Mouse (Mus musculus) kidney, postnatal 0 days (tissue): ENCODE data around the gene Ankrd10. TPM values are rescaled to one million over a fixed set of nuclear protein-coding genes. Genes with fewer than 3 reads are reported as not detected.
A peak's percentile ranks its signal among the peaks of the same experiment; 100 is the strongest.

ENCODE experiments used
- ATAC-seq: fragments of 200-750 bp; cut with Nextera tagmentation; replicated peaks from 2 replicates; pipeline ENCODE4 v1.8.0; 2017; ENCODE audit warnings: low read depth, moderate number of reproducible peaks, moderate TSS enrichment, moderate library complexity; ENCODE audit not compliant: low FRiP score
- DNase-seq: peaks from one replicate; pipeline ENCODE4 v3.0.0-alpha.2; 2016; ENCODE audit warnings: low spot score
- H3K27ac ChIP-seq: fragments of 300-500 bp; sonication (generic); 2 replicates; pipeline ENCODE4 v1.5.1; 2014; ENCODE audit warnings: mild to moderate bottlenecking
- H3K27me3 ChIP-seq: fragments of 300-500 bp; sonication (generic); 2 replicates; pipeline ENCODE4 v1.6.1; 2014; ENCODE audit warnings: low read length, mixed read lengths; ENCODE audit not compliant: insufficient read depth
- H3K36me3 ChIP-seq: fragments of 300-500 bp; sonication (generic); 2 replicates; pipeline ENCODE4 v1.6.1; 2014; ENCODE audit warnings: low read length, mixed read lengths; ENCODE audit not compliant: insufficient read depth
- H3K4me1 ChIP-seq: fragments of 300-500 bp; sonication (generic); replicated peaks from 2 replicates; pipeline ENCODE4 v1.6.1; 2014; ENCODE audit warnings: antibody characterized with exemption, low read length, mixed read lengths; ENCODE audit not compliant: insufficient read depth
- H3K4me2 ChIP-seq: fragments of 300-500 bp; sonication (generic); 2 replicates; pipeline ENCODE4 v1.6.1; 2014; ENCODE audit warnings: mild to moderate bottlenecking, low read length, moderate library complexity, mixed read lengths
- H3K4me3 ChIP-seq: fragments of 300-500 bp; sonication (generic); replicated peaks from 2 replicates; pipeline ENCODE4 v1.5.1; 2014; ENCODE audit warnings: low read depth, low read length
- H3K9ac ChIP-seq: fragments of 300-500 bp; sonication (generic); 2 replicates; pipeline ENCODE4 v1.6.1; 2014; ENCODE audit warnings: low read depth, low read length
- H3K9me3 ChIP-seq: fragments of 300-500 bp; sonication (generic); replicated peaks from 2 replicates; pipeline ENCODE4 v1.6.1; 2016; ENCODE audit warnings: low read length, inconsistent platforms, mixed read lengths
- CTCF ChIP-seq: IDR thresholded peaks from 2 replicates; pipeline ENCODE4 v1.5.1; 2016; ENCODE audit warnings: antibody characterized with exemption, low read depth, mild to moderate bottlenecking, moderate library complexity
- WGBS: fragments of 180-500 bp; shearing (Covaris S2); extraction: QIAGEN DNeasy Blood & Tissue Kit; methylation state at CpG from one replicate; pipeline ENCODE4 v1.1.7; 2014; 5-methylcytosine and 5-hydroxymethylcytosine counted together
- polyA plus RNA-seq: library from polyadenylated mRNA; unstranded; fragments of >200 nt; fragmentation: Nextera tagmentation; extraction: Ambion mirVana; gene quantifications from 2 replicates; pipeline ENCODE4 v1.2.1, GENCODE M21; 2015

Gene Ankrd10
- polyA plus RNA-seq, 1 experiment from 2014 or later: 67.2 TPM

DNA sequence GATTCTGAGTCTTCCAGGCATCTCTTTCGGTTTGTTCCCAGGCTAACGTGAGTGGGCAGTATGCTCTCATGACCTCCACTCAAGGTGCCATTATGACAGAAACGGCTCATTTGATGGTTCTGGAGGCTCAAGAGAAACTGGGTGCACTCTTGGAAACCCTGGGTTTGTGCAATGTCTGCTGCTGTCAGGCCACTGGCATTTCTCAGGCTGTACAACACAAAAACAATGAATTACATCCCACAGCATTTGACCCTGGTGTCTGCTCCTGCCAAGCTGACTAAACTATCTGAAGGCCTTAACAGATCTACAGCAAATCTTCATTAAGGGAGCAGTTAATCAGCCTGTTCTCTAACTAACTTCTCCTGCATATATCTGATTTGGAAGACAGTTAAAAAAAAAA, 16.5 kb downstream of the Ankrd10 start:
- 79% methylated on average over 3 of the region's 3 CpGs for WGBS
- Histone ChIP-seq H3K4me1 (no peaks in the 10 kb centered on the region), H3K27me3 (no peaks in the 10 kb centered on the region), H3K27ac (no peak overlapping the region), H3K4me2 (no peak overlapping the region), H3K9ac (no peak overlapping the region), H3K4me3 (no peak overlapping the region), H3K9me3 (no peaks in the 10 kb centered on the region), H3K36me3 (peaks cover 54% of the 10 kb centered on the region)
- DNase-seq (no peak), ATAC-seq (no peak)
- TF ChIP-seq CTCF: no peak

DNA sequence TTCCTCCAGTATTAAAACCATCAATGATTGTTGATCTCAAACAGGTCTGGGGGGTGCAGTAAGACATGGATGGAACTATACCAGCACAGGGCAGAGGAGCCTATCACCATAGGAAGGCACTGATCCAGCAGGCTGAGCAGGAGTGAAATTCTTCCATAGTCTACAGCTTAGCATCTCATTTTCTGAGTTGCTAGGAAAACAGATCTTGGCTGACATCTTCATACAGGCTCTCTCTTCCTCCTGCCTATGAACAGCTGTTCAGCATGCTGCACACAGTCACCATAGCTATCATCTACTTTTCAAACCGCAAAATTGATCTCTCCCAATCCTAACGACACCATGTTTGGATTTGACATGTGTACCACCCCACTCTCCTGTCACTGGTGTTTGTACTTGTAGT, 17.5 kb downstream of the Ankrd10 start:
- no peak for TF ChIP-seq CTCF
- H3K4me3 ChIP-seq: no peak overlapping the region
- H3K27me3 ChIP-seq: no peaks in the 10 kb centered on the region
- DNase-seq (no peak), ATAC-seq (no peak)
- peaks cover 57% of the 10 kb centered on the region for H3K36me3 ChIP-seq
- no peak overlapping the region for H3K9ac ChIP-seq
- H3K4me1 ChIP-seq: no peaks in the 10 kb centered on the region
- no peaks in the 10 kb centered on the region for H3K9me3 ChIP-seq
- H3K4me2 ChIP-seq: no peak overlapping the region
- no peak overlapping the region for H3K27ac ChIP-seq
- WGBS: 88% methylated on average over 2 of the region's 2 CpGs

DNA sequence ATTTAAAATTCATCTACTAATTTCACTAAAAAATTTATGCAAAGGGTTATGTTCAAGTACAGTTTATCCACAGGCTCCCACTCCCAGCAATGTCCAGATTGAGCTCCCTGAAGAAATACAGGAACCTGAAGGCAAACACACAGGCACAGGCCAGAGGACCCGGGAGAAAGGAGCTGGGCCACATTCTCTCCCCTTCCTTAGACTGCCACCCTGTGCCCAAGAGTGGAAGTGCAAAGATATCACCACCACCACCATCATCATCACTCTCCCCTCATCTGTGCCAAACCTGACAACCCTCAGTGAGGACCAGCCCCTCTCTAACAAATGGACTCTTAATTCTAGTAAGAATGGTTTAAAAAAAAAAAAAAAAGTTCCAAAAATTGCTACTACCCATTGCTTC, 19.3 kb downstream of the Ankrd10 start:
- no peak overlapping the region for H3K27ac ChIP-seq
- no peak overlapping the region for H3K9ac ChIP-seq
- 0% methylated on average over 1 of the region's 1 CpGs for WGBS
- peak; percentile 81 for TF ChIP-seq CTCF
- no peak for ATAC-seq
- H3K9me3 ChIP-seq: no peaks in the 10 kb centered on the region
- no peaks in the 10 kb centered on the region for H3K4me1 ChIP-seq
- peaks cover 66% of the 10 kb centered on the region for H3K36me3 ChIP-seq
- no peak overlapping the region for H3K4me3 ChIP-seq
- no peaks in the 10 kb centered on the region for H3K27me3 ChIP-seq
- peak; percentile 73 for DNase-seq
- no peak overlapping the region for H3K4me2 ChIP-seq

DNA sequence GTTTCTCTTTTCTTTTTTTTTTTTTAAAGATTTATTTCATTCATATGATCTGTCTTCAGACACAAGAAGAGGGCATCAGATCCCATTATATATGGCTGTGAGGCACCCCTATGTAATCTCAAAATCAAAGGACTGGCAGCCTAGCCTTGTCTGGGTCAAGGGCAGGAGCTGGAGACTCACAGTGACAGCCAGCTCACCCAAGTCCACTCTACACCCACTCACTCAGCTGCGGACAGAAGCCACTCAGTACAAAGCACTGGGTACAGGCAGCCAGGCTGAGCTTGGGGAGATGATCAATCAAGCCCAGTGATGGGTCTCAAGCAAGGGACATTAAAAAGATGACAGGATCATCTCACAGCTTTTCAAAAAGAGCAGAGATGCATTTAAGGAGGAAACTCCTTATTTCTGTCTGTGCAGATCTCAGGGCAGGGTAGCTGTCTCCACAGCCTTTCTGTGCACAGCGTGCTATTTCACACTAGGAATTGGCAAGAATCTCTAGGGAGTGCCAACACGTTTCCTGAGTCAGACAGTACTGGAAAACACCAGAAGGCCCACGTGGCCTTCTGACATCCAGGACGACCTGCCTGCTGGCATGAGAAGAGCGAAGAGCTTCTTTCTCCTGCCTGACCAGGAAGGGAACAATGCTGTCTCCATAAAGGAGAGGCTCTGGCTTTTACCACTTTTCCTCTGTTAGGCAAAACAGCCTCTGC, 21.3 kb downstream of the Ankrd10 start:
- DNase-seq: no peak
- Histone ChIP-seq H3K4me2 (no peak overlapping the region), H3K9ac (no peak overlapping the region), H3K36me3 (peaks cover 55% of the 10 kb centered on the region), H3K4me3 (no peak overlapping the region), H3K27ac (no peak overlapping the region), H3K27me3 (no peaks in the 10 kb centered on the region), H3K4me1 (no peaks in the 10 kb centered on the region), H3K9me3 (no peaks in the 10 kb centered on the region)
- ATAC-seq: no peak
- TF ChIP-seq CTCF: no peak
- WGBS: 80% methylated on average over 6 of the region's 6 CpGs

DNA sequence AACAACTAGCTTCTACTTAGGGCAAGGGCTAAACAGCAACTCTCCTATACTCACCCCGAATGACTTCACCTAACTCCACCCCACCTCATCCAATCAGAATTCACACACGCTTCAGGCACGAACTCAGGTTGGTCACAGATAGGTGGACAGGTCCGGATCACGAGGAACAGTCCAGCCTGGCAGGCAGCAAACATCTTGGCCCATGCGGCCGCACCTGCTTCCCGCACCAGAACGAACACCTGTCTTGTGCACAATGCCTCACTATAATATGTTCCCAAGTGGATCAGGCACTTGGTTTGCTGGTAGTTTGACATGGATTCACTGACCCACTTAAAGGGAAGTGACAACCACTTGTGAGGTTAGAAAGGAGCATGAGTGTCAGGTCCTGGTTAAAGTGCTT, 26.7 kb downstream of the Ankrd10 start:
- Histone ChIP-seq H3K9me3 (no peaks in the 10 kb centered on the region), H3K9ac (no peak overlapping the region), H3K27ac (no peak overlapping the region), H3K4me3 (no peak overlapping the region), H3K27me3 (no peaks in the 10 kb centered on the region), H3K4me1 (no peaks in the 10 kb centered on the region), H3K4me2 (no peak overlapping the region), H3K36me3 (peaks cover 32% of the 10 kb centered on the region)
- no peak for ATAC-seq
- 99% methylated on average over 9 of the region's 9 CpGs for WGBS
- no peak for TF ChIP-seq CTCF
- DNase-seq: no peak

DNA sequence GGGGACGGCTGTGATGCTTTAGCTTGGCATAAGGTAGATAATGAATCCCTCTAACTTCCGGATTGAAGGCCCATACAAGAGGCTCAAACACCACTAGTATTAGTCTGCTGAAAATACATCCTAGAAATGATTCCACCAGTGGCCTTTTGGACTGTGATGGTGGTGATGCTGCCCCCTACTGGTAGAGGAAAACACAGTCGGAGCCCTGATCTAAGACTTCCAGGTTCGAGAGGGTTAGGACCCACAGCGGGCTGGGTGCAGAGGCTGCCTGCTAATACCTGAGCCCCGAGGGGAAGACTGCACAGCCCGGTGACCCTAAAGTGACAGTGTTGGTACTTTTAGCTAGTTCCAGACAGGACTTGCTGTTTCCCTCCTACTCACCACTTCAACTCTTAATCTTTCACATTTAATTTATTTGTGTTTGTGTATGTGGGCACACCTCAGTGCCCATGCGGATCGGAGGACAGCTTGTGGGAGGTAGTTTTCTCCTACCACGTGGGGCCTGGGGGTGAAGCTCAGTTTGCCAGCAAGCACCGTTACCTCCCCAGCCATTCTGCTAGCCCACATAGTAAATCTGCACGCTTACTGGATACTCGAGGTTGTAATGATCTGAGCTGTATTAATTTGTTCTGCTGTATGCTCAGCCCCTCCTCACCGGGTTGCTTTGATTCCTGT, 33.4 kb downstream of the Ankrd10 start:
- H3K4me3 ChIP-seq: no peak overlapping the region
- no peaks in the 10 kb centered on the region for H3K4me1 ChIP-seq
- H3K4me2 ChIP-seq: peak overlapping the region; percentile 9; the same call in 1 of the 2 replicates
- peak; percentile 84 for ATAC-seq
- DNase-seq: peak; percentile 87
- H3K27ac ChIP-seq: no peak overlapping the region
- peak; percentile 94 for TF ChIP-seq CTCF
- no peak overlapping the region for H3K9ac ChIP-seq
- no peaks in the 10 kb centered on the region for H3K36me3 ChIP-seq
- H3K27me3 ChIP-seq: no peaks in the 10 kb centered on the region
- WGBS: 15% methylated on average over 14 of the region's 14 CpGs
- no peaks in the 10 kb centered on the region for H3K9me3 ChIP-seq
